Mouse (Mus musculus) forebrain, postnatal 0 days (tissue): Measurements from ENCODE around the gene Sirt3. TPM values are rescaled to one million over a fixed set of nuclear protein-coding genes. Genes with fewer than 3 reads are reported as not detected.

Experiments used
- ATAC-seq: fragments of 200-750 bp; cut with Nextera tagmentation; 2 replicates; pipeline ENCODE4 v1.8.0; 2017; ENCODE audit warnings: mild to moderate bottlenecking, moderate library complexity
- DNase-seq: peaks from one replicate; pipeline ENCODE4 v3.0.0-alpha.2; 2015
- H3K27ac ChIP-seq: fragments of 300-500 bp; sonication (generic); 2 replicates; pipeline ENCODE4 v1.5.1; 2014; ENCODE audit warnings: low read depth, mild to moderate bottlenecking, antibody characterized with exemption, low read length, moderate library complexity, mixed read lengths
- H3K27me3 ChIP-seq: fragments of 300-500 bp; sonication (generic); 2 replicates; pipeline ENCODE4 v1.6.1; 2014; ENCODE audit warnings: mild to moderate bottlenecking, low read length, mixed read lengths; ENCODE audit not compliant: insufficient read depth
- H3K36me3 ChIP-seq: fragments of 300-500 bp; sonication (generic); 2 replicates; pipeline ENCODE4 v1.6.1; 2014; ENCODE audit warnings: mild to moderate bottlenecking, moderate library complexity; ENCODE audit not compliant: insufficient read depth
- H3K4me1 ChIP-seq: fragments of 300-500 bp; sonication (generic); 2 replicates; pipeline ENCODE4 v1.6.1; 2014; ENCODE audit warnings: antibody characterized with exemption; ENCODE audit not compliant: insufficient read depth
- H3K4me2 ChIP-seq: fragments of 300-500 bp; sonication (generic); 2 replicates; pipeline ENCODE4 v1.6.1; 2014; ENCODE audit warnings: low read depth, mild to moderate bottlenecking, moderate library complexity
- H3K4me3 ChIP-seq: fragments of 300-500 bp; sonication (generic); 2 replicates; pipeline ENCODE4 v1.5.1; 2014; ENCODE audit warnings: low read depth, low read length, mixed read lengths
- H3K9ac ChIP-seq: fragments of 300-500 bp; sonication (generic); 2 replicates; pipeline ENCODE4 v1.6.1; 2014; ENCODE audit warnings: mild to moderate bottlenecking
- H3K9me3 ChIP-seq: fragments of 300-500 bp; sonication (generic); 2 replicates; pipeline ENCODE4 v1.6.1; 2016; ENCODE audit warnings: low read length
- CTCF ChIP-seq: sonication (generic); IDR thresholded peaks from 2 replicates; pipeline ENCODE4 v1.5.1; 2016; ENCODE audit warnings: antibody characterized with exemption, control low read depth, low read depth
- WGBS: fragments of 180-500 bp; shearing (Covaris S2); extraction: QIAGEN DNeasy Blood & Tissue Kit; methylation state at CpG from one replicate; pipeline ENCODE4 v1.1.7; 2014; 5-methylcytosine and 5-hydroxymethylcytosine counted together
- polyA plus RNA-seq: library from polyadenylated mRNA; unstranded; fragments of >200 nt; fragmentation: Nextera tagmentation; extraction: Ambion mirVana; gene quantifications from 2 replicates; pipeline ENCODE4 v1.2.1, GENCODE M21; 2015
- total RNA-seq: library from RNA; depleted of rRNA; stranded (reverse); fragments of >200 nt; gene quantifications from 2 replicates; pipeline ENCODE4 v1.2.3, GENCODE M21; 2014

The Sirt3 gene
- total and polyA plus RNA-seq, 2 experiments from 2014 or later, result 44.2 to 46.3 TPM

DNA sequence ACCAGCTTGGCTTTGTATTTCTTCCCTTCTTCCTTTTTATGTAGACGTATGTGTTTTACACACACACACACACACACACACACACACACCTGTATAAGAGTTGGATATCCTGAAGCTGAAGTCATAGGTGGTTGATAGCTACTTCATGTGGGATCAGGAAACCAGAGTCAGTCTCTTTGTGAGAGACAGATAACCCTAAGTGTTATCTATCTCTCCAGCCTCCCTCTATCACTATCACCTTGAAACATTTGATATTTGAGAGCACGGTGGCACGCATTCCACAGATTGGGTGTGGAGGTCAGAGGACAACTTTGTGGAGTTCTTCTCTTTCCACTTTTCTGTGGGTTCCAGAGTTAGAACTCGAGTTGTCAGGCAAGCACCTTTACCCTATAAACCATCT lies 37.8 kb upstream of the Sirt3 start:
- Histone ChIP-seq H3K9ac (no peak overlapping the region), H3K27me3 (peaks cover 53% of the 10 kb centered on the region), H3K9me3 (no peaks in the 10 kb centered on the region), H3K4me1 (no peaks in the 10 kb centered on the region), H3K4me2 (no peak overlapping the region), H3K4me3 (no peak overlapping the region), H3K36me3 (no peaks in the 10 kb centered on the region), H3K27ac (no peak overlapping the region)
- no peak for ATAC-seq
- DNase-seq, result no peak
- TF ChIP-seq CTCF, result no peak
- WGBS, result 83% methylated on average over 4 of the region's 4 CpGs

DNA sequence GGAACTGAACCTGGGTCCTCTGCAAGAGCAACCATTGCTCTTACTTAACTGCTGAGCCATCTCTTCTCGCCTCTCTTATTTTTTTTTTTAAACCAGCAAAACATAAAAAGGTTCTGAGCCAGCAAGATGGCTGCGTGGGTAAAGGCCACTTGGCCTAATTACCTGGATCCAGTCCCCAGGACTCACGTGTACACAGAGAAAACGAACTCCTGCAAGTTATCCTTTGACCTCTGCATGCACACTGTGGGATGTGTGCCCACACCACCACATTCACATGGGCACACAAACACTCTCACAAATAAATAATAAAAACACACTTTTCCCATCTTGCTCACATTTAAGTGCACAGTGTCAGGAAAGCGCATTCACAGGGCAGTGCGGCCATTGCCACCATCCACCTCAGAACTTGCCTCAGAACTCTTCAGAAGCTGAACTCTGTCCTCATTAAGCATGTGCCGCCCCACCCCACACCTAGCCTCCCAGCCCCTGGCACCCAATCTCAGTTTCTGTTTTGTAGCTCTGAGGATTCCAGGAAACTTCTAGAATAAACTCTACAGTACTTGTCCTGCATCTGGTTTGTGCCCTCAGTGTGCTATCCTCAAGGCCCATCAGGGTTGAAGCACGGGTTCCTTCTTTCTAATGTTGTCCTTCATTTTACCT lies 32.1 kb upstream of the Sirt3 start:
- no peaks in the 10 kb centered on the region for H3K4me1 ChIP-seq
- no peak overlapping the region for H3K9ac ChIP-seq
- H3K4me2 ChIP-seq, result no peak overlapping the region
- no peak overlapping the region for H3K27ac ChIP-seq
- 81% methylated on average over 8 of the region's 8 CpGs for WGBS
- no peaks in the 10 kb centered on the region for H3K9me3 ChIP-seq
- DNase-seq, result no peak
- peaks cover 6% of the 10 kb centered on the region; the same call in 1 of the 2 replicates for H3K27me3 ChIP-seq
- no peak for TF ChIP-seq CTCF
- no peaks in the 10 kb centered on the region for H3K36me3 ChIP-seq
- no peak overlapping the region for H3K4me3 ChIP-seq
- no peak for ATAC-seq

DNA sequence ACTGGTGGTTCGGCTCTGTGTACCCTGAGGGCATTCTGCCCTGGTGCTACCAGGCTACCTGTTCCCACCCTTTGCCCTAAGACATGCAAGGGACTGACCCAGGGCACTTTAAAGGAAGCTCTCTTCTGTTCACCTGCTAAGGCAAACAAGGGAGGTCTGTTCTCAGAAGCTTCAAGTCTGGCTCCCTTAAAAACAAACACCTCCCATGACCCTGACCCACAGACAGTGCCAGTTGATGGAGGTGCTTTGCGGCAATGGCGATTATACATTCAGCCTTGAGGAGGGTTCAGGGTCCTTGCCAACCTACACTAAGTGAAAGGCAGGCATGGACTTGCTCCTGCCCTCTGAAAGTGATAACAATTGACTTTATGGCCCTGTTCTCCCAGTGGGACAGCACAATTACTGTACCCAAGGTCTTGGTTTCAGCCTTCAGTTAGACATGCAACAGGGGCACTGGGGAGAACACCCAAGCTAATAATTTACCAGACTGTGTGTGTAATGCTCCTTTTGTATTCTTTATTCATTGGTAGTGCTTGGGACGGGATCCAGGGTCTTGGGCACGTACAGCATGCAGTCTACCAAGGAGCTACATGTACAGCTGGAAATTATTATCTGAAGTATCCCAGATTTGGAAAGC lies 30.9 kb upstream of the Sirt3 start:
- H3K36me3 ChIP-seq, result no peaks in the 10 kb centered on the region
- no peak for TF ChIP-seq CTCF
- 70% methylated on average over 5 of the region's 5 CpGs for WGBS
- no peak overlapping the region for H3K4me2 ChIP-seq
- H3K9ac ChIP-seq, result no peak overlapping the region
- no peak overlapping the region for H3K27ac ChIP-seq
- no peak for ATAC-seq
- no peaks in the 10 kb centered on the region for H3K4me1 ChIP-seq
- no peaks in the 10 kb centered on the region for H3K9me3 ChIP-seq
- DNase-seq, result no peak
- no peaks in the 10 kb centered on the region for H3K27me3 ChIP-seq
- no peak overlapping the region for H3K4me3 ChIP-seq

DNA sequence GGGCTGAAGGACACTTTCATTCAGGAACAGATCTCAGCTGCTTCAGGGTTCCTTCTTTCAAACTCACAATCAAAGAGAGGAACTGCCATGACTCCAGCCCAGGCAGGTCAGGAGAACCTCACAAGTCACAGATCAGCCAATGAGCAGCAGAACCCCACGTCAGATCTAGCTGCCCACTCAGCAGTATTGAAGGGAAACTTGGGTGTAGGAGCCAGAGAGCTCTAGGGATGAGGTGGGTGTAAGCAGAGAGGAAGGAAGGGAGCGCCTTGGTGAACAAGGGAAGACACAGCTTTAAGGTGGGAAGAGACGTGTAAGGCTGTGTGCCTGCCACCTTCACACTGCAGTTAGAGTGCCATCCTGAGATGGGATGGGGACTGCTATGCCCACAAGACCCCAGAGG lies 30.2 kb upstream of the Sirt3 start:
- TF ChIP-seq CTCF, result no peak
- ATAC-seq (no peak), DNase-seq (no peak)
- no peak overlapping the region for H3K4me2 ChIP-seq
- H3K36me3 ChIP-seq, result no peaks in the 10 kb centered on the region
- no peak overlapping the region for H3K27ac ChIP-seq
- H3K27me3 ChIP-seq, result no peaks in the 10 kb centered on the region
- H3K9me3 ChIP-seq, result no peaks in the 10 kb centered on the region
- H3K4me1 ChIP-seq, result no peaks in the 10 kb centered on the region
- H3K4me3 ChIP-seq, result no peak overlapping the region
- no peak overlapping the region for H3K9ac ChIP-seq
- WGBS, result 70% methylated on average over 3 of the region's 3 CpGs

DNA sequence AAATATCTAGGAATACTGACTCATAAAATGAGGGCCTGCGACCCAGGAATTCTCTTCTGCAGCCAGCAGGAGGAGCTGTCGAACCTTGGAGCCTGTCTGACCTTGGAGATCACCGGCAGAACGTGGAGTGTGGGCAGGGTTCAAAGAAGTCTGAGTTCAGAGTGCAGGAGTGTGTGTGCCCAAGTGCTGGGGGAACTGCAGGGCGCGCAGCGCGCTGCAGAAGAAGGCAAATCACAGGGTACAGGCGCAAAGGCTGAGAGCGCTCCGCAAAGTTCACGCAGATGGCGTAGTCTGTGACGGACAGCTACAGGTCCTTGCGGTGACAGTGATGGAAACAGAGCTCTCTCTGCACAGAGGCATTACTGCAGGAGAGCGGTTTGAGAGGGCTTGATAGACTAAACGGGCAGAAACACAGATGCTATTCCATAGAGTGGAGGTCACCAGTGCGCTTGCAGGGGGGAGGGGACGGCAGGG lies 26.6 kb upstream of the Sirt3 start:
- ATAC-seq, result peak; percentile 70
- peak; percentile 85 for TF ChIP-seq CTCF
- Histone ChIP-seq H3K4me2 (peak overlapping the region; percentile 53), H3K4me1 (no peaks in the 10 kb centered on the region), H3K36me3 (no peaks in the 10 kb centered on the region), H3K4me3 (peak overlapping the region; percentile 28), H3K27ac (no peak overlapping the region), H3K9ac (0 out of 2 replicates have a peak overlapping the region, but pooled peaks have one; percentile 1), H3K9me3 (no peaks in the 10 kb centered on the region), H3K27me3 (no peaks in the 10 kb centered on the region)
- peak; percentile 78 for DNase-seq
- WGBS, result 2% methylated on average over 19 of the region's 19 CpGs

DNA sequence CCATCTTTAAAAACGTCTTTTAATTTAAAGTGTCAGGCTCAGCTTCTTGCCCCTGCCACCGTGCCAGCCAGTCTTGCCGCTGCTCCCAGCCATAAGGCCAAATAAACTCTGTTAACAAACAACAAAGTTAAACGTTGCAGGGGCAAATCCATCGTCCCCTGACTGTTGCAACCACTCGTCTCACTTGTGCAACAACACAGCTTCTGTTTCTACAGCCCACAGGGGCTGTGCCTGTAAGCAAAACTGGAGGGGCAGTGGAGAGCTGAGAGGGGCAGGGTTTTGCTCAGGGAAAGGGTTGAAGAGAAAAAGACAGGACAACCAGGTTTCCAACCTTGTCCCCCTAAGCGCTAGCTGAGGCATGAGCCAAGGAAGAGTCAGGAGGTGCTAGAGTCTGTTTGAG lies 26.1 kb upstream of the Sirt3 start:
- H3K27ac ChIP-seq, result no peak overlapping the region
- no peaks in the 10 kb centered on the region for H3K9me3 ChIP-seq
- no peak for DNase-seq
- H3K9ac ChIP-seq, result 0 out of 2 replicates have a peak overlapping the region, but pooled peaks have one; percentile 1
- no peak overlapping the region for H3K4me3 ChIP-seq
- no peak for TF ChIP-seq CTCF
- H3K4me1 ChIP-seq, result no peaks in the 10 kb centered on the region
- WGBS, result 56% methylated on average over 7 of the region's 7 CpGs
- H3K36me3 ChIP-seq, result no peaks in the 10 kb centered on the region
- no peaks in the 10 kb centered on the region for H3K27me3 ChIP-seq
- H3K4me2 ChIP-seq, result 0 out of 2 replicates have a peak overlapping the region, but pooled peaks have one; percentile 53
- ATAC-seq, result no peak

DNA sequence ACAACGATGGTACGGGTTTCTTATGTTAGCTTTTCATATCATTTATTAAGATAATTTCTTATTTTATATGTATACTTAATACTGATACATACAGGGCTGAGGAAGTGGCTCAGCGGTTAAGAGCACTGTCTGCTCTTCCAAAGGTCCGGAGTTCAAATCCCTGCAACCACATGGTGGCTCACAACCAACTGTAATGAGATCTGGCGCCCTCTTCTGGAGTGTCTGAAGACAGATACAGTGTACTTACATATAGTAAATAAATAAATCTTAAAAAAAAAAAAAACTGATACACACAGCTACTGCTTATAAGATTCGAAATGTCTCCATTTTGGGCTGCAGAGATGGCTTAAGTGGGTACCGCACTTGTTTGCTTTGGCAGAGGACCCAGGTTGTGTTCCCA lies 25.6 kb upstream of the Sirt3 start:
- H3K36me3 ChIP-seq, result no peaks in the 10 kb centered on the region
- no peaks in the 10 kb centered on the region for H3K27me3 ChIP-seq
- no peak overlapping the region for H3K9ac ChIP-seq
- H3K4me3 ChIP-seq, result no peak overlapping the region
- no peak overlapping the region for H3K4me2 ChIP-seq
- no peak for TF ChIP-seq CTCF
- H3K9me3 ChIP-seq, result no peaks in the 10 kb centered on the region
- WGBS, result 88% methylated on average over 7 of the region's 7 CpGs
- DNase-seq, result no peak
- no peaks in the 10 kb centered on the region for H3K4me1 ChIP-seq
- no peak for ATAC-seq
- H3K27ac ChIP-seq, result no peak overlapping the region
